Mouse (Mus musculus): ENCODE results near the gene Bcl11a. TPM values are rescaled to one million over a fixed set of nuclear protein-coding genes. Genes with fewer than 3 reads are reported as not detected.

Gene Bcl11a
- polyA plus RNA-seq, 1 experiment from 2014 or later: 117 TPM

DNA sequence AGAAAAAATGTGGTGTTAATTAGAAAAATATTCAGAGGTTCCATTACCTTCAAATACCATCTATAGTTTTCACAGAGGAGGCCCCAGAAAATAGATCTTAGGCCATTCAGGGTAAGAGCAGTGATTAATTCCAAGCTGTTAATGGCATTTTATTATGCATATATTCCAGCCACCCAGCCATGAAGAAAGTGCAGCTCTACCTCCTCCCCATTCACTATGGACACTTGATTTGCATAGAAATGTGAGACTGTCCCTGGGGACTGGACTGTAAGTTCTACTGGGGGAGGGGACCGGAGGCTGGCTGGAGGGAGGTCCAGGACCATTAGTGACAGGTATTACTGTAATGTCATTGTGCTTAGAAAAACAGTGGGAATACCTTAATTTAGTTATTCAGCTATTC lies 119.6 kb downstream of the Bcl11a start:
- no peak overlapping the region for H3K4me2 ChIP-seq (ENCODE audit: low read length)
- 39% methylated on average over 1 of the region's 1 CpGs for WGBS
- H3K9me3 ChIP-seq (ENCODE audit: control insufficient read depth, low read length): no peaks in the 10 kb centered on the region
- ATAC-seq (ENCODE audit: low FRiP score, low TSS enrichment): no peak
- no peaks in the 10 kb centered on the region; the same call in 1 of the 2 replicates for H3K4me1 ChIP-seq (ENCODE audit: control insufficient read depth, insufficient read depth, low read length)
- H3K4me3 ChIP-seq (replicated peaks; ENCODE audit: low read depth, low read length): no peak overlapping the region
- DNase-seq: no peak
- H3K27me3 ChIP-seq (ENCODE audit: control insufficient read depth, insufficient read depth, low read length): no peaks in the 10 kb centered on the region
- H3K27ac ChIP-seq (replicated peaks; ENCODE audit: low read depth, low read length): no peak overlapping the region
- no peaks in the 10 kb centered on the region for H3K36me3 ChIP-seq (ENCODE audit: control insufficient read depth, insufficient read depth, low read length)
- no peak overlapping the region for H3K9ac ChIP-seq (replicated peaks; ENCODE audit: low read length)

DNA sequence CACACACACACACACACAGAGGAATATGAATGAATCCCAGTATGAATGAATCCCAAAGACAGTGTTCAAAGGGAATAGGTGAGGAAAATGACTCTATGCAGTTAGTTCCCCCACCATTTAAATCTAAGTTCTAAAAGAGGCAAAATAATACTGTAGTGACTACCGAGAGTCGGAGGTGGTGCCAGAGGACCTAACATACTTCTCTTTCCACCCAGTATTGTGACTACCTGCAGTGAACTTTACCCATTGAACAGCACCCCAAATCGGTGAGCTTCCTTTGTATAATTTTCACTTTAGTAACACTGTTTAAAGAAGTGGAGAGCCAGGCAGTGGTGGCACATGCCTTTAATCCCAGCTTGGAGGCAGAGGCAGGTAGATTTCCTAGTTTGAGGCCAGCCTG lies 121.7 kb downstream of the Bcl11a start:
- Histone ChIP-seq H3K27me3 (ENCODE audit: control insufficient read depth, insufficient read depth, low read length) (no peaks in the 10 kb centered on the region), H3K4me1 (ENCODE audit: control insufficient read depth, insufficient read depth, low read length) (peaks cover 7% of the 10 kb centered on the region; the same call in 1 of the 2 replicates), H3K27ac (replicated peaks; ENCODE audit: low read depth, low read length) (no peak overlapping the region), H3K9me3 (ENCODE audit: control insufficient read depth, low read length) (no peaks in the 10 kb centered on the region), H3K9ac (replicated peaks; ENCODE audit: low read length) (no peak overlapping the region), H3K36me3 (ENCODE audit: control insufficient read depth, insufficient read depth, low read length) (no peaks in the 10 kb centered on the region), H3K4me2 (ENCODE audit: low read length) (no peak overlapping the region), H3K4me3 (replicated peaks; ENCODE audit: low read depth, low read length) (no peak overlapping the region)
- no peak for ATAC-seq (ENCODE audit: low FRiP score, low TSS enrichment)
- no peak for DNase-seq
- WGBS: 91% methylated on average over 3 of the region's 3 CpGs

DNA sequence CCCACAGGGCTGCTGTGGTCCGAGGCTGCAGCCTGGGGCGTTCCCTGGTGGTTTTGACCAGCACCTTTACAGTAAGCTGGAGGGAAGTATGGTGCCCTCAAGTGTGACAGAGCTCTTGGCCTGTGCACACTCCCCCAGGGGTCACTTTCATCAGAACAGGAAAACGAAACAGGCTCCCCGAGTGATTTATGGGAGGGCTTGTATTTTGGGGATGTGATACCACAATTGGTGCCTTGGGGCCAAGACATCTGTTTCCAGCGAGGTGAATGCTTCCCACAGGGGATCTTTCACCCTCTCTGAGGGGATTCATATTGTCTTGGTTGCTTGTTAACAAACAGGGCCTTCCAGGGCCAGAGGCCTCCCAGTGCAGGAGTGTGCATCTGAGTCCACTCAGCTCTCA lies 122.5 kb downstream of the Bcl11a start:
- no peak overlapping the region for H3K9ac ChIP-seq (replicated peaks; ENCODE audit: low read length)
- H3K4me3 ChIP-seq (replicated peaks; ENCODE audit: low read depth, low read length): no peak overlapping the region
- no peak overlapping the region for H3K4me2 ChIP-seq (ENCODE audit: low read length)
- no peaks in the 10 kb centered on the region for H3K27me3 ChIP-seq (ENCODE audit: control insufficient read depth, insufficient read depth, low read length)
- no peaks in the 10 kb centered on the region for H3K36me3 ChIP-seq (ENCODE audit: control insufficient read depth, insufficient read depth, low read length)
- H3K9me3 ChIP-seq (ENCODE audit: control insufficient read depth, low read length): no peaks in the 10 kb centered on the region
- DNase-seq (no peak), ATAC-seq (ENCODE audit: low FRiP score, low TSS enrichment) (no peak)
- peaks cover 7% of the 10 kb centered on the region; the same call in 1 of the 2 replicates for H3K4me1 ChIP-seq (ENCODE audit: control insufficient read depth, insufficient read depth, low read length)
- WGBS: 75% methylated on average over 5 of the region's 5 CpGs
- no peak overlapping the region for H3K27ac ChIP-seq (replicated peaks; ENCODE audit: low read depth, low read length)

DNA sequence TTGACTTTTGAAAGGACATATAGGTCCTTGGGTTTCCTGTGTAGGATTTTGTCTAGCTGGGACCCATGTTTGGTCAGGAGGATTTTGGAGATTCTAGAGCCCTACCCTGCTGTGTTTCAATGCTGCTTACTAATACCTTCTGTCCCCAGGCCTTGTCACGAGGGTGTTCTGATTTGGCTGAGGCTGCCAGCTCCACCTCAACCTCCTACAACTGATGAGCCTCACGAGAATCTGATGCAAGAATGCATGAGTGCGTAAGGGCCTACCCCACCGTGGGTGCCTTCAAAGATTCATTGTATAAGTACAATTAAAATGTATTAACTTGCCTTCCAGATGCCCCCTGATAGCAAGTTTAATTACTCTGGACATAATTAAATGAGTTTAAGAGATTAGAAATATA lies 123.4 kb downstream of the Bcl11a start:
- WGBS: 71% methylated on average over 4 of the region's 4 CpGs
- H3K4me2 ChIP-seq (ENCODE audit: low read length): no peak overlapping the region

DNA sequence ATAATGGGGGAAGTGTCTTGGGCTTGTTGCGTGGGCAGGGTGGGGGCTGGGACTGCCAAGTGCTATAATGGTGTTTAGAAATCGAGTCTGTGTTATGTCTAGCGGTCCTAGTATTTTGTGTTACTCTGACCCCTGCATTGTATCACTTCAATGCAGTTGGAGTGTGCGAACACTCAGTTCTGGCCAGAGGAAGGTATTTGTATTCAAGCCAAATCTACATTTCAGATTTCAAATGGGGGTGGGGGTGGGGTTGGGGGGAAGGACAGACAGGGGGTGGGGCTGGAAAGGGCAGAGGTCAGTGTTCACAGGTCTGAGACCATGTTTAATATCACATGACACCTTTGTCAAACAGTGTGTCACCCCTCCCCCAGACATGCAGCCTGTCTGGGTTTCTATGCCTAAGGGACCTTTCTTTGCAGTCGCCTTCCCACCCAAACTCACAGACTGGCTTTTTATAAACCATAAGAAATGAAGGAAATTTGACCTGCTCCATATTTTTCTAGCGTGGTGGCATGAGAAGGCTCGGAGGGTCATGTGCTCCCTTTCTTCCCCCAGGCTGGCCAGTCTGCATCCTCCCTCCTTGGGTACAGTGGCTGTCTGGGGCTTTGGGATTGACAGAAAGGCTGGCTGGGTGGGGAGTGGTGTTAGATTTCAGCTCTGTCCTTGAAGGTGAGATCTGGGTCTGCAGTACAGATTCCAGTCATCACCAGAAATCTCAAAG lies 124.9 kb downstream of the Bcl11a start:
- Histone ChIP-seq H3K27me3 (ENCODE audit: control insufficient read depth, insufficient read depth, low read length) (no peaks in the 10 kb centered on the region), H3K4me1 (ENCODE audit: control insufficient read depth, insufficient read depth, low read length) (peaks cover 7% of the 10 kb centered on the region; the same call in 1 of the 2 replicates), H3K4me2 (ENCODE audit: low read length) (no peak overlapping the region), H3K27ac (replicated peaks; ENCODE audit: low read depth, low read length) (no peak overlapping the region), H3K4me3 (replicated peaks; ENCODE audit: low read depth, low read length) (no peak overlapping the region), H3K9ac (replicated peaks; ENCODE audit: low read length) (no peak overlapping the region), H3K36me3 (ENCODE audit: control insufficient read depth, insufficient read depth, low read length) (no peaks in the 10 kb centered on the region), H3K9me3 (ENCODE audit: control insufficient read depth, low read length) (no peaks in the 10 kb centered on the region)
- ATAC-seq (ENCODE audit: low FRiP score, low TSS enrichment): no peak
- no peak for DNase-seq
- 21% methylated on average over 7 of the region's 7 CpGs for WGBS

More for the DNA sequence above, 123.4 kb downstream of the Bcl11a start:
- no peak overlapping the region for H3K9ac ChIP-seq (replicated peaks; ENCODE audit: low read length)
- H3K36me3 ChIP-seq (ENCODE audit: control insufficient read depth, insufficient read depth, low read length): no peaks in the 10 kb centered on the region
- ATAC-seq (ENCODE audit: low FRiP score, low TSS enrichment): no peak
- H3K9me3 ChIP-seq (ENCODE audit: control insufficient read depth, low read length): no peaks in the 10 kb centered on the region
- no peak for DNase-seq
- H3K27ac ChIP-seq (replicated peaks; ENCODE audit: low read depth, low read length): no peak overlapping the region
- no peaks in the 10 kb centered on the region for H3K27me3 ChIP-seq (ENCODE audit: control insufficient read depth, insufficient read depth, low read length)
- H3K4me3 ChIP-seq (replicated peaks; ENCODE audit: low read depth, low read length): no peak overlapping the region
- peaks cover 7% of the 10 kb centered on the region; the same call in 1 of the 2 replicates for H3K4me1 ChIP-seq (ENCODE audit: control insufficient read depth, insufficient read depth, low read length)

DNA sequence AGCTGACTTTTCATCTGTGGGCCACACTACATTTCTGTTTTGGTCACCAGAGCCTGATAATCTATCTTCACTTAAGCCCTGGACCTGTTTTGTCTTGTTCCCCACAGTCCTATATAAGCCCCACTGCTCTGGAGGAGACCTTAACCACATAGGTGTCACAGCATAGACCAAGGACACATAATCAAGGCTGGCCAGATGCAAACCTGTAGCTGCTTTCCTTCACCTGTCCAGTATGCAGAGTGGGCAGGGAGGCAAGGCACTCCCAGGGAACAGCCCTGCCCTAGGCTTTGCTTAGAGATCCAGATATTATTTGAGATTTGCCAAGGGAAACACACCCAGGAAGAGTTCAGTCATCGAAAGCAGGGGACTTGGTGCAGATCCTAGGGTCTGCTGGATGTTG lies 125.6 kb downstream of the Bcl11a start:
- no peak overlapping the region for H3K9ac ChIP-seq (replicated peaks; ENCODE audit: low read length)
- no peaks in the 10 kb centered on the region for H3K36me3 ChIP-seq (ENCODE audit: control insufficient read depth, insufficient read depth, low read length)
- WGBS: 100% methylated on average over 1 of the region's 1 CpGs
- H3K27ac ChIP-seq (replicated peaks; ENCODE audit: low read depth, low read length): no peak overlapping the region
- H3K9me3 ChIP-seq (ENCODE audit: control insufficient read depth, low read length): no peaks in the 10 kb centered on the region
- no peak overlapping the region for H3K4me2 ChIP-seq (ENCODE audit: low read length)
- H3K27me3 ChIP-seq (ENCODE audit: control insufficient read depth, insufficient read depth, low read length): no peaks in the 10 kb centered on the region
- ATAC-seq (ENCODE audit: low FRiP score, low TSS enrichment) (no peak), DNase-seq (no peak)
- no peak overlapping the region for H3K4me3 ChIP-seq (replicated peaks; ENCODE audit: low read depth, low read length)
- peaks cover 7% of the 10 kb centered on the region; the same call in 1 of the 2 replicates for H3K4me1 ChIP-seq (ENCODE audit: control insufficient read depth, insufficient read depth, low read length)

DNA sequence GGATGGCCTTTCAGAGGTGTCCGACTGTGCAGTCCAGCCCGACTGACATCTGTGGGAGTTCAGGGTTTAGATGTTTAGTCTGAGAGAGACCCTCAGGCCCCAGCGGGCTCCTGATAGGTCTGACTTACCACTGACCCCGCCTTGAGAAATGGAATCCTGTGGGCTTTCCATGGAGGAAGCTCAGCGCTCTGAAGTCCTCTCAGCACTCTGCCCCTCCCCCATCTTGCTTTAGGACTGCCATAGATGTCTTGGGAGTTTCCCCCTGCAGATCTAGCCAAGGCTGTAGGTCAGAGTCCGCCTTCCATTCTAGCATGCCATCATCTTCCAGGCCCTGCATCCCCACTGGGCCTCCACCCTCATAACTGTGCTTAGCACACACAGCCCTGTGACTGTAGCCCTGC lies 131.1 kb downstream of the Bcl11a start:
- WGBS: 62% methylated on average over 6 of the region's 6 CpGs
- Histone ChIP-seq H3K27ac (replicated peaks; ENCODE audit: low read depth, low read length) (no peak overlapping the region), H3K9me3 (ENCODE audit: control insufficient read depth, low read length) (no peaks in the 10 kb centered on the region), H3K9ac (replicated peaks; ENCODE audit: low read length) (no peak overlapping the region), H3K4me2 (ENCODE audit: low read length) (no peak overlapping the region), H3K4me1 (ENCODE audit: control insufficient read depth, insufficient read depth, low read length) (no peaks in the 10 kb centered on the region), H3K36me3 (ENCODE audit: control insufficient read depth, insufficient read depth, low read length) (no peaks in the 10 kb centered on the region), H3K27me3 (ENCODE audit: control insufficient read depth, insufficient read depth, low read length) (no peaks in the 10 kb centered on the region), H3K4me3 (replicated peaks; ENCODE audit: low read depth, low read length) (no peak overlapping the region)
- ATAC-seq (ENCODE audit: low FRiP score, low TSS enrichment): no peak
- DNase-seq: no peak

DNA sequence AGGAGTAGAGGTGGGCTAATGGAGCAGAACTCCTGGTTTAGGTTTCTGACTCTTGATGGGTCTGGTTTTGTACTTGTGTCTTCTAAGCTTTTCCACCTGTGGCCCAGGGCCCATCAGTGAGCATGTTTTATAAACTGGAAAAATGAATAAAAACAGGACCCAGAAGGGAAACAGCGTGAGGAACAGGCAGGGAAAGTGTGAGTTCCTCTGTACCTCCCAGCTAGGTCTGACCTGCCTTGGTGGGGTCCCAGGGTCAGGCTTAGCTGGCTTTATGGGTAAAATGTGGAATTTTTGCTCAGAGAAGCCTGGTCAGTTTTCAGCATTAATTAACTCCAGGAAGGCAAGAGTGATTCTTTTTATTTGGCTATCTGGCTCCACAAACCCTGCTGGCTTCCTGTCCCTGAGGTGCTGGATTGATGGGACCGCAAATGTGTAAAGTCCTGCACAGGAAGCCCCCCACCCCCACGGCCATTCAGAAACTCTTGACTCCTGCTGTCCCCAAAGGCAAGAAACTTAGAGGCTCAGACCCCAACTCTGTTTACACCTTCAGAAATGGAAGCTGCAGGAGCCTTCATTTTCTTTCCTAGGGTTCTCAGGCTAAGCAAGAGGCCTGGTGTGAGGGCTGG lies 136.8 kb downstream of the Bcl11a start:
- 80% methylated on average over 3 of the region's 3 CpGs for WGBS

More for the DNA sequence above, 136.8 kb downstream of the Bcl11a start:
- Histone ChIP-seq H3K4me2 (ENCODE audit: low read length) (no peak overlapping the region), H3K27ac (replicated peaks; ENCODE audit: low read depth, low read length) (no peak overlapping the region), H3K9ac (replicated peaks; ENCODE audit: low read length) (no peak overlapping the region), H3K9me3 (ENCODE audit: control insufficient read depth, low read length) (no peaks in the 10 kb centered on the region), H3K4me3 (replicated peaks; ENCODE audit: low read depth, low read length) (no peak overlapping the region), H3K27me3 (ENCODE audit: control insufficient read depth, insufficient read depth, low read length) (no peaks in the 10 kb centered on the region), H3K4me1 (ENCODE audit: control insufficient read depth, insufficient read depth, low read length) (no peaks in the 10 kb centered on the region), H3K36me3 (ENCODE audit: control insufficient read depth, insufficient read depth, low read length) (no peaks in the 10 kb centered on the region)
- no peak for ATAC-seq (ENCODE audit: low FRiP score, low TSS enrichment)
- DNase-seq: no peak

All from midbrain, embryonic 14.5 days (tissue).